Mouse (Mus musculus) fat pad, adult 2 months (tissue): ENCODE measurements around the gene Iqce.

Source experiments
- DNase-seq: peaks from one replicate; pipeline ENCODE4 v3.0.0-alpha.2; 2011; ENCODE audit warnings: low read depth, low spot score; ENCODE audit errors: extremely low read depth

Iqce gene

GRCm38 (mm10) chr5:140662741-140663592 is 39.2 kb downstream of the Iqce start:
- DNase-seq: no peak

- no peak for DNase-seq
Observed at GRCm38 (mm10) chr5:140661875-140662643, 40.1 kb downstream of the Iqce start.

DNA sequence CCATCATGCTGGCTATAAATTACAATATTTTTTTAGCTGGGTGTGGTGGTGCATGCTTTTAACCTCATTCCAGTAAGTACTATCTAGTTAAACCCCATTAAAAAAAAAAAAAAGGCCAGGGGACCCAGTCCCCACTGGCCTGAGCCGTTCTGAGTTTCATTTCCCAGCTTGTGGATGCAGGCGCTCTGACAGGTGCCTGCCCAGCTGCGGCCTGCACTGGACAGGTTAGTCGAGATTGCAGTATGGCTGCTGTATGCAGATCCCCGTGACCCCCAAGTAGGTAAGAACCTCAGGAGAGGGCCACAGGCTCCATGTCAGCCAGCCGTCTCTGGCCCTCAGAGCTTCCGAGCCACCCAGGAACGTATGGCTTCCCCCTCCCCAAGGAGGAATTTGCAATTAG is 40.8 kb downstream of the Iqce start:
- no peak for DNase-seq

GRCm38 (mm10) chr5:140660398-140660797 is 41.8 kb downstream of the Iqce start:
- DNase-seq: no peak

DNA sequence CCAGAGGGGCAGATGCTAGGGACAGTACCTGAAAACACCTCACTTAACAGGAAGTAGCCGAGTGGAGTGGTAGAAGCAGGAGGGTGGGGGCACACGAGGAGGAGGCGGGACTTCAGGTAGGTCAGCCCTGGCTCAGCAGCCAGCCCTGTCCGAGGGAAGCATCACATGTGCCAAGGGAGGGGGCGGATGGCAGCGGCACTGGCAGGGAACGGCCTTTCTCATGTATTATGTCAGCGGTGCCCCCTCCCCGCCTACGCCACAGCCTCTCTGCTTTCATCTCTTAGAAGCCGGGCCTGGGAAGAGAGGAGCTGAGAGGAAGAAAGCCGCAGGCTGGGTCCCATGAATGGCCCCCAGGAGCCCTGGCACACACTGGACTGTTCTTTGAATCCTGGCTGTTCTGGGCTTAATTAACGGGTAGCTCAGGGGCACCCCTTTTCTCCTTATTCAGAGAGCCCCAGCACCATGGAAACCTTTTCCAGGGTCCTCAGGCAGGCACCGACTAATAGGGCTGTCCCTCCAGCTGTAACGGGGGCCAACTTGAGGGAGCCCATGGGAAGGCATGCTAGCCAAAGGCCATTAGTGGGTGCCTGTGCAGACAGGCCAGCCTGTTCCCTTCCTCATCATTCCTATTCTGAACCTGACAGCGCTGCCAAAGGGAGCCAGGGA is 42.4 kb downstream of the Iqce start:
- no peak for DNase-seq

GRCm38 (mm10) chr5:140654096-140654845 is 47.9 kb downstream of the Iqce start:
- no peak for DNase-seq

- DNase-seq: no peak
Observed at GRCm38 (mm10) chr5:140652587-140652986, 49.6 kb downstream of the Iqce start.

DNA sequence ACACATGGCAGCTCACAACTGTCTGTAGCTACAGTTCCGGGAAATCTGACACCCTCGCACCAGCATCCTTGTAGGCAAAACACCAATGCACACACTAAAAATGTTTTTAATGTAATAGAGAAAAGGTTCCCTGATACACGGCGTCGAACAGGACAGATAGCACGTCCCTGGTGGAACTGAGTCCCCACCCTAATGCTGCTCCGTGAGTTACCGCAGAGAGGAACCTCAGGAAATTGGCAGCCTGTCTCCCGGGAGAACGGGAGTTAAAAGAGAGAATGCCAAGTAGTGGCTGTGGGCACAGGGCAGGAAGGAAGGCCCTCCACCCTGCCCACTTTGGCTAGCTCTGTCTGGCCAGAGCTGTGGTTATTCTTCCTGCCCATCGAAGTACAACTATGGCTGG is 50.9 kb downstream of the Iqce start:
- no peak for DNase-seq

- DNase-seq: no peak
Observed at GRCm38 (mm10) chr5:140649881-140650414, 52.2 kb downstream of the Iqce start.

GRCm38 (mm10) chr5:140649101-140649667 is 53.0 kb downstream of the Iqce start:
- DNase-seq: no peak

GRCm38 (mm10) chr5:140648519-140649100 is 53.6 kb downstream of the Iqce start, which contains the start of gene Ttyh3:
TSS of gene Ttyh3 (minus strand) at chr5:140649031.
- DNase-seq: no peak

GRCm38 (mm10) chr5:140647821-140648518 is 54.2 kb downstream of the Iqce start:
- no peak for DNase-seq

- no peak for DNase-seq
Observed at GRCm38 (mm10) chr5:140647031-140647760, 55.0 kb downstream of the Iqce start.

DNA sequence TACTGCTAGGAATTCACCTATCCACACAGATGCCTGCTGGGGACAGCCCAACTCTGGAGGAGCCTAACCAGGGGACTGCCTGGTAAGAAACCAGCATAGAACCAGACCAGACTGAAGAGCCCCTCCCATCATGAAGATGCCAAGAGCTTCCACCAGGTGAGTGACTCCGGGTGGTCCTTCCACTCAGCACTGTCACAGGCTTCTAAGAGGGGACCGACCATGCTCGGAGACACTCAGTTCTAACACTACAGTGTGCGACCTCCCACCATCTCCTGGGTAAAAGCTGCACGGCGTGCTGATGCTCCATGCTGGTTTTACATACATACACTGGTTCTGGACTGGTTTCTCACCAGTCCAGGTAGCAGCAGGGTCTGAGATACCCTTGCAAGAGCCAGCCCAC is 56.0 kb downstream of the Iqce start:
- no peak for DNase-seq

- DNase-seq: no peak
Observed at GRCm38 (mm10) chr5:140645454-140645853, 56.7 kb downstream of the Iqce start.

GRCm38 (mm10) chr5:140644702-140645201 is 57.4 kb downstream of the Iqce start:
- DNase-seq: no peak

- no peak for DNase-seq
Observed at GRCm38 (mm10) chr5:140644263-140644662, 57.9 kb downstream of the Iqce start.

GRCm38 (mm10) chr5:140642076-140642475 is 60.1 kb downstream of the Iqce start:
- no peak for DNase-seq
